Mouse (Mus musculus): Measurements from ENCODE around the gene C1qtnf9.

Gene C1qtnf9

DNA sequence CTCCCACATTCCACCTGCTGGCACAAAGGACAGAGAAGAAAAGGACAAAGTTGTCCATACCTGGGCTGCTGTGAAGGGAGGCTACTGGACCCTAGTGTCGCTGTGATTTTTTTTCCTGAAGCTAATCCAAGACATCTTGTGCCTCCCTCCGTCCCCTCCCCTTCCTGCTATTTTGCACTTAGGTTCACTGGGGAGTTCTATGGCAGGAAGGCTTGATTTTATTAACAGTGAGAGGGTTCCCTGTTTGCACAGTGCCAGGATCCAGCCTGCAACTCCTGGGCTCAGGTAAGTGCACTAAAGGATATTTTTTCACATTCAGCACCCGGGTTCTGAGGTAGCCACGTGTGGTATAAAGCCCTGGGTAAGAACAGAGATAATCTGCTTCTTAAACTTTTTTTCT, at the start of gene C1qtnf9:
TSS of gene C1qtnf9 (plus strand) at position 251 of the 400 bp plus-strand sequence.
- no peak for DNase-seq (ENCODE audit: low spot score in 2 of 2)

DNA sequence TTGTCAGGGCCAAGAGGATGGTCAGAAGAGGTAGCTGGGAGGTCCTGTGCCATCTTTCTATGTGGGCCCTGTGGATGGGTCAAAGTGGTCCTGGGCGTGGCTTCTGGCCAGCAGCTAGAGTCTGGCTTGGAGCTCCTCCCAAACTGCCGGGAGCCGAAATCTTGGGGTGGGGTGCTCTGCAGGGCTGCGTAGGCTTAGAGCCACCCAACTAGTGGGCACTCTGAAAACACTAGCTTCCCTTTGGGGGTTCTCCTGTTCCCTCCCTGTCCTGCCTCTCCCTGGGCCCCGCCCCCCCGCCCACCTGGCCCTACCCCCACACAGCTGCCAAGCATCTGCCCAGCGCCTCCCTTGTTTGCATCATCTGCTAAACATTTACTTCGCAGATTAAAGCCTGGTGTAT, 46.6 kb upstream of the C1qtnf9 start:
- DNase-seq (ENCODE audit: low spot score in 2 of 2), result no peak

DNA sequence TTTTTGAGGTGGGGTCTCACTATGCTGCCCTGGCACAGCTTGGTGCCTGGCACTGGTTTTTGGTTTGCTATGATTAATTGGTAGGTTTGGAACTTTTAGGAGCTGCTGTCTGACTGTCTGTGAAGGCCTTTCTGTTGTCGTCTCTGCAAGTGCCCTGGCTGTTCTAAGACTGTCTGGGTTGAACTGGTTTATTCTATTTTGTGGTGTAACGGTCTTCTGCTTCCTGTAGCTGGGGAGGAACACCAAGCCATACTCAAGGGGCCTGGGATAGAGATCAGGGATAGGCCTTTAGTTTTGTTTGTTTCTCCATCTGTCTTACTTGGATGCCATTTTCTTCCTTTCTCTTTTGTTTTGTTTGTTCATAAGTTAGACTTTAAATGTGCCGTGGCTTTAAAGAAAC, 46.0 kb upstream of the C1qtnf9 start:
- no peak for DNase-seq (ENCODE audit: low spot score in 2 of 2)

DNA sequence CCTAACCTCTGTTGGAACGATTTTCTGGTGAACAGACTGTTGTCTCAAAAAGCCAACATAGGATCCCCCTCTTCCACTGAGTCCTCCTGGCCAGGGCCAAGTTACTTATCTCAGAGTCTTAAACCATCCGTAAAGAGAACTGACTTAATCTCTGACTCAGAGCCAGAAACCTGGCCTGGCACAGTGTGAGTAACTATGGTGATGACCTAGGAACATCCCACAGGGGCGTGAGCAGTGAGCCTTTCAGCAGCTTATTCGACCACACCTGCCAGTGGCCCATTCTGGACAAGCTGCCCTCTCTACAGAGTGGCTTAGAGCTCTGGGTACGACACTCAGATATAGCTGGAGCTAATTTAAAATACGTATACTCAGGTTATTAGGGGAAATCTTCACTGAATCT, 41.8 kb upstream of the C1qtnf9 start:
- no peak for DNase-seq (ENCODE audit: low spot score in 2 of 2)

DNA sequence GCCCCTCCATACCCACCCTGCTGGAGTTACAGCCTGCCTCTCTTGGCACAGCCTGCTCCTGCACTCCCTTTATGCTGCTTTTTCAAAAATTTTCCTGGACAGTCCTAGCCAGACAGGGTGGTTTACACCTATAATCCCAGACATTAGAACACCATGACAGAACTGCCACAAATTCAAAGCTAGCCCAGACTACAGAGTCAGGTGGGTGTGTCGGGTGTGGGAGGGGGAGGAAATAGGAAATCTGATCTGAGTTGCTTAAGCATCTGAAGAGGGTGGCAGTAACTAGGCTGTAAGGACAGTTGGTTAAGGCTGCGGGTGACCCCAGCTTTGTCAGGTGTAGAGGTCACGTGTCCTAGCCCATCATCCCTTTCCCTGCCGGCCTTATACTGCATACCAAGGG, 40.8 kb upstream of the C1qtnf9 start:
- no peak for DNase-seq (ENCODE audit: low spot score in 2 of 2)

DNA sequence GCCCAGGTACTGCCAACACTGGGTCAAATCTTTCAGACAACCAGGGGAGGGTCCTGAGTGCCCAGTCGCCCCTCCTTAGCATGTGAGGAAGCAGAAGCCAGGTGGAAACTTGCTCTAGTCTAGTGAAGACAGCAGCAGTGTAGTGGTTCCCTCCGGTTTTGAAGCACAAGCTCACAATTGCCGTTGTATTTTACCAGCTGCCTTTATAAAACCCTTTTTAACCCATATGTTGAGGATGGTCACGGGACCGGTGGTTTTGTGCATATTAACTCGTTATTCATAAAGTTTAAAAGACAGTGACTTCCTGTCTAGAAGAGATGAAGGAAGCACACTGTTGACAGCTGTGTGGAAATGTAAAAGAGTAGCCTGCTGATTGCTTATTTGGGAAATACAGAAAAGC, 35.9 kb upstream of the C1qtnf9 start:
- DNase-seq (ENCODE audit: low spot score in 2 of 2), result no peak

DNA sequence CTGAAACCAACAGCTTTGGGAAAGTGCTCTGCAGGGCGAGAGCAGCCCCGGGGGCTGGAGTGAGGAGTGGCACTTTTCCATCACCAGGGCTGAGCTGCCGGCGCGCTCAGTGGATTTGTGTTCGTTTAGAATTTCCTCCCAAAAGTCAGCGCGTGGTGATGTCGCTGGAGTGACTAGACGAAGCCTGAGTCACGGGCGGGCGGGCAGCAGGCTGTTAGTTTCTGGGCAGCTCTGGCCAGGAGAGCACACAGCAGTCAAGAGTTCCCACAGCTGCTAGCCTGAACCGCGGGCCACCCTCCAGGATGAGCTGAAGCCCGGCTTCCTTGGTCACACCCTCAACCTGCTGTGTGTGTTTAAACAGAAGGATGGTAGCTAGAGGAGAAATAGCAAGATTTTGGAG, 35.1 kb upstream of the C1qtnf9 start:
- no peak for DNase-seq (ENCODE audit: low spot score in 2 of 2)

DNA sequence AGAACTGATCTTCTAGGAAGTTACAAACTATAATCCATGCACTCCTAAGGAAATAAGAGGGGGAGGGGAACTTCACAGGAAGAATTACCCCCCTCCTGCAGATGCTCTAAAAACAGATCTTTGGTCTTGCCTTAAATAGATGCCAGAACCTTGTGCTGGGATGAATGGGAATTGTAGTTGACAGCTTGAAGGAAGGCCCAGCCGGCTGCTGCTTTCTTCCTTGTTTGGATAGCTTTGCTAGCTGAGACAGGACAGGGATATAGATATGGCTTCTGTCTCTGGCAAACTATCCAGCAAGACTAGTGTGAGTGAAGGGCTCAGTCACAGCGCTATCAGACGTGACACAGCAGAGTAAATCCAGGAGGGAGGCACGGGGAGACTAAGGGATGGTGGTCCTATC, 34.2 kb upstream of the C1qtnf9 start:
- no peak for DNase-seq (ENCODE audit: low spot score in 2 of 2)

DNA sequence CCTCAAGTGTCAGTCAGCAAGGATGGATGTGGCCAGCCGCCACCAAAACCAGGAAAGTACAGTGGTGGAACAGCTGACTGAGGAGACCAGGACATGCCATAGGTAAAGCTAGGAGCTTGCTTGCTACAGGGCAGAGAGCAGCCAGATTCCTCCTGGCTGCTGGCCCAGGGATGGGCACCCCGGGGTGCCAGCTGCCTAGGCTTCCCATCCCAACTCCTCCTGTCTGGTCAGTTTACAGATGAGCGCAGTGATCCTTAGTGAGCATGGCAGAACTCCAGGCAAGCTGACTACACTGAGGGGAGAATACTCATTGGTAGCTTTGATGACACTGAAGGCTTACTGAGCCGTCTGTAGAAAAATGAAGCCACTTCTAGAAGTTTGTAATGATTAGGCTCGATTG, 32.7 kb upstream of the C1qtnf9 start:
- no peak for DNase-seq (ENCODE audit: low spot score in 2 of 2)

DNA sequence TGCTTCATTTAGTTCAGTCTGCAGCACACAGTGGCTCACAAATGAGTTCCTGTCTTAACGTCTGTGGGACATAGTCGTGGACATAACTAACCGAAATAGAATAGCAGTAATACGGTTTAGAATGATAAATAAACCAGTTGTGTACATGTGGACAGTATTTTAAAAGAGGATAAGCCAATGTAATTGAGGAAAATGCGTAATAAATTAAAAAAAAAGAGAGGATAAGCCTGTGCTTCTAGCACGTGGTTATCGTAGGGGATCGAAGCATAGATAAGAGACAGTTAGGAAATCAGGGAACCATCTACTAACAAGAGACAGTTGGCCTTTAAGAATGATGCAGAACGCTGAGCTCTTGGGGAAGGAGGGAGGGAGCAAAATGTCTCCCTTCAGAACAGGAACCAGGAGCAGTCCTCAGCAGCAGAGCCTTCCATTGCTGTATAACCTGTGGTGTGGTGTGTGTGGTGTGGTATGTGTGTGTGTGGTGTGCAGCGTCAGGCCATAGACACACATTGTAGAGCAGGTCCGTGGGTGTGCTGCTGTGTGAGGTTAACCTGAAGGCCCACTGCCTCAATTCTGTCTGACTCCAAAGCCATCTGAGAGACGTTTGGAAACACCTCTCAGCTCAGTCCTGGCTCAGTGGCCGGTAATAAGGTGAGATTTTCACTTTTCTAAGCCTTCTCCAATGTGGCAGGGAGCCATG, 31.9 kb upstream of the C1qtnf9 start:
- DNase-seq (ENCODE audit: low spot score in 2 of 2), result no peak

DNA sequence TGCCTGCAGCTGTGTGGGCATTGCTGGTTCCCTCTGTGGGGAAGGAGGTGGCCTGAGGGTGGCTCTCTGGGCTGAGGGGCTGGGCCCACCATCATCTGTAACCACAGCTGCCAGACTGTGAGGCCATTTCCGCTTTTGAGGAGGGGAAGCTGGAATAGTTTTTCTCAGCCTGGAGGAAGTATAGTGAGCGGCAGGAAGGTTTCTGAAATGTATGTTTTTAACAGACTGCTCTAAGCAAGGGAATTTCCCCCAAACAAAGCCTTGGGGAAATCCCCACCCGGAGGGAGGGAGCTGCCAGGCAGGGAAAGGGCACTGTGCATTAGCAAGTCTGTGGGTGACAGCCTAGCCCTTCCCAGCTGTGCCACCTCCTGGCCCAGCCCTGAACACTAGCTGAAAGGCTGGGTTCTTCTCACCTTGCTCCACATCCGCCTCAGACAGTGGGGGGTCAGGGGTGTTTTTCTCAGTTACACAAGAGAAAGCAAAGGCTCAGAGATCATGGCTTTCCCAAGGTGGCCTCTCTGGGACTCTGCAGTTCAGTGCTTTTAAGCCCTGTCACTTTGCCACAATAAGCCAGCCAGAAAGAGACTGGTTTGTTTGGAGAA, 31.2 kb upstream of the C1qtnf9 start:
- DNase-seq (ENCODE audit: low spot score in 2 of 2), result no peak

DNA sequence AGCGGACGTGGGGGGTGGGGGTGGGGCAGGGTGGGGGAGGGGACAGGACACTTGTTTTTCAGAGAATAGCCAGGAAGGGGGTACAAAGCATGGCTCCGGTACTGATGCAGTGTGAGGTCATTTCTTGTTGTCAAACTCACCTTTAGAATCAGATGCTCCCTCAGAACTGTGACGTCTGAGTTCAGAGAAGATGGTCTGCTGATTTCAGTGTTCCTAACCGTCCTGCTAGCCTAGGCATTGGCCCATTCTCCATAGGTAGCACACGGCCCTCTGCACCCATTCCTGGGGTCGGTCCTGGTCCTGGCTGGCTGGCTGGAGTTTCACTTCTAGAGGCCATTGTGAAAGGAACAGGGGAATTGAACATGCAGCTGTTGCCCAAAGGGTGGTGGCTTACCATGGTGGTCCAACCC, 30.7 kb upstream of the C1qtnf9 start:
- no peak for DNase-seq (ENCODE audit: low spot score in 2 of 2)

DNA sequence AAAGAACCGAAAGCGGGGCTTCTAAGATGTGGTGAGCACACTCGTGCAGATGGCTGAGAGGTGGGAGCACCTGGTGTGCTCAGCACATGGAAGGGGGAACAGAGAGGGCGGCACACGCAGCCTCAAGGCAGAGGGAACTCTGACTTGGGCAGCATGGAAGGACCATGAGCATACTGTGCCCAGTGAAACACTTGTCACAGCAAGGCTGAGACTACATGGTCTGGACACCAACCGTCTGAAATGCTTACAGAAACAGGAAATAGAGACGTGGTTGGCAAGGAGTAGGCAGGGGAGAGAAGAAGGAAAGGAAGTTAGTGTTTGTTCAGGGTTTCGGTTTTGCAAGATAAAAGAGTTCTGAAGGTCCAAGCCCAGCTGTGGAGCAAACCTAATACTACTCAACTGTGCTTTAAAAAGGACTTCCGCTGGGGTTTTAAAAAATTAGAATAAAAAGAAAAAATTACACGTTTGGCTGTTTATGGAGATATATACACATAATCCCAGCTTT, 29.4 kb upstream of the C1qtnf9 start:
- no peak for DNase-seq (ENCODE audit: low spot score in 2 of 2)

DNA sequence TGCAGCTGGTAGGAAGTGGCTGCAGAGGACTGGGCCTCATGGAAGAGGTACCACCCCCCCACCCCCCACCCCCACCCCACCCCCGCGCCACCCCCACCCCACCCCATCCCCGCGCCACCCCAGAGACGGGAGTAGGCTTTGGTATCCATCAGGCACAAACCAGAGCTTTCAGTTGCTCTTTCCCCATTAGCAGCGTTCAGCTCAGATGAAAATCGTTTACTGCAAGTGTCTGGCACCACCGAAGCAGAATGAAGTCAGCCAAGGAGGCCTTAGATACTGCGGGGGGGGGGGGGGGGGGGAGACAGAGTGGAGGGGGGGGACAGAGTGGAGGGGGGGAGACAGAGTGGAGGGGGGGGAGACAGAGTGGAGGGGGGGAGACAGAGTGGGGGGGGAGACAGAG, 28.8 kb upstream of the C1qtnf9 start:
- no peak for DNase-seq (ENCODE audit: low spot score in 2 of 2)

DNA sequence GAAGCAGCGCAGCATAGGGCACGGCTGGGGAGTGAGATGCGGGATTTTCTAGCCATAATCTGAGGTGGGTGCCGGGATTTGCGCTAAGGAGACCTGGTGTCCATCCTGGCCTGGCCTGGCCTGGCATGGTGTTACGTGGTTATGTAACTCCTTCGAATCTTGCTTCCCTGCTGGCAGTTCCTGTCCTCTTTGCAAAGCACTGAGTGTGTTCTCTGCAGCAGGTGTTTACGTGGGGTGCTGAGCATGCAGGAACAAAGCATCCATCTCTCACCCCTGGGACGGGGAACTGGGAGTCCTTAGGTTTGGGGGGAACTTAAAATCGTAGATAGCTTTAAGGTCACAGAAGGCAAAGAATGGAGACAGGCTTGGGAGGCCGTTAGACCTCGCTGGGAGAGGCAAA, 28.3 kb upstream of the C1qtnf9 start:
- DNase-seq (ENCODE audit: low spot score in 2 of 2), result no peak

DNA sequence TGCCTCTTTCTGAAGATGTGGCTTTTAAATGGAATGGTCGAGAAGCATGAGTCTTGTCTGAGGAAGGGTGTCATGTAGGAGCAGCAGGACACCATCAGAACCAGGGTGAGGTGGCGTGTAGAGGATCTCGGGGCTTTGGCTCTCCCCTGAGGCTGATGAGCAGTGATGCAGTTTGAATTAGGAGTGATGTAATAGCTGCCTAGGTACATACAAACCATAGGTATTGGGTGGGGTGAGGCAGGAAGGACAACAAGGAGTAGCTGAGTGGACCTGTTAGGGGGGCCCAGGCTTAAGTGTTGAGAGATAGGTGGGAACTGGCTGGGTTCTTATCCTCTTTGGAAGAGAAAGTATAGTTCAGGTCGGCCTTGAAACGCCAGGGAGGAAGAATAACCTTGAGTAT, 27.4 kb upstream of the C1qtnf9 start:
- no peak for DNase-seq (ENCODE audit: low spot score in 2 of 2)

DNA sequence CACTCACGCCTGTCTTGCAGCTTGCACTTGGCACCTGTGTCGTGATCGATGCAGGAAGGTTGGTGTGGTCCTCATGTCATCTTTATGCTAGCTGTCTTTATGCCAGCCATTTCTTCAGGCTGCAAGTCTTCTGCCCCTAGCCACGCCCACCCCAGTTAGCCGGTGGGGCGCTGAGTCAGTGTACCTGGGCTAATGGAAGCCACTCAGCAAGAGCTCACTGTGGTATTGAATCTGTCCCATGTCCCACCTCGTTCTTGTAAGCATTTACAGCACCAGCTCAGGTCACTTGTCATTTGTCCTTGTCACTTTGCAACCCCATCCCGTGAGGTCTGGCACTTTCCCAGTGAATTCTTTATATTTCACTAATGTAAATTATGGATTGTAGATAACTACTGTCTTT, 26.9 kb upstream of the C1qtnf9 start:
- no peak for DNase-seq (ENCODE audit: low spot score in 2 of 2)

DNA sequence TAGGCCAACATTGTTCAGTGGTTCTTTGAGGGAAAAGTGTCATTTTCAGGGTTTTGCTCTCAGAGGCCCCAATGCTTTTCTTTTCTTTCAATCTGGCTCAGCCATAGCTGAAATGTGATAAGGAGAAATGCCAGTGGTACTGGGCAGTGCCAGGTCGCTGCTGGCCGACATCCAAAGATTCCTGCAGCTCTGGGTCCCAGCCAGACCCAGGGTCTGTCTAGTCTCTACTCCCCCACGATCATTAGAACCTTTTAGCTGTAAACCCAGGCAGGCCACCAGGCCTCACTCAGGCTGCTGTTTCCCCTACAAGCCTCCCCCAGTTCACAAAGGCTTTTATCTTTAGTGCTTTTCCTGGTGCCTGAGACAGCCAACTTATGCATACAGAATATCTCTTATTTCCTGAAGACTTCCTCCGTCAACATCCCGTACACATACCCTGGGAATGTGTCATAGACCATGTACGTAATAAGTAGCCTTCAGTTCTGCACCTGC, 26.4 kb upstream of the C1qtnf9 start:
- no peak for DNase-seq (ENCODE audit: low spot score in 2 of 2)

DNA sequence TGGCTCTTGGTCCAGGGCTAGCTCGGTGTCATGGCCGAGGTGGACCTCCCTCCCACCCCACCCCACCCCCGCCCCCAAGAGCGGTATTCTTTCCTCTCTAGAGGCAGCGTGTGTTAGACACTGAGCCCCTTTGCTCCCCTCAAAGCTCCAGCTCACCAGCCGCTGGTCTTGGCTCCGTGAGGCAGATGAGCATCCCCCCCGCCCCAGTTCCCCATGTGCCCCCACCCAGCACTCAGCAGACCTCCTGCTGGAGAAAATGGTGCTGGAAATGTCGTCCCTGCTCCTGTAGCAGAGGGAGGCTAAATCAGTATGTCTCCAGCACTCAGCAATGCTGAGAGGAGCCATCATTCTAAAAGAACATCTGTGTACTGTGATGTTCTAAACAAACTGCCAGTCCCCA, 24.3 kb upstream of the C1qtnf9 start:
- no peak for DNase-seq (ENCODE audit: low spot score in 2 of 2)

DNA sequence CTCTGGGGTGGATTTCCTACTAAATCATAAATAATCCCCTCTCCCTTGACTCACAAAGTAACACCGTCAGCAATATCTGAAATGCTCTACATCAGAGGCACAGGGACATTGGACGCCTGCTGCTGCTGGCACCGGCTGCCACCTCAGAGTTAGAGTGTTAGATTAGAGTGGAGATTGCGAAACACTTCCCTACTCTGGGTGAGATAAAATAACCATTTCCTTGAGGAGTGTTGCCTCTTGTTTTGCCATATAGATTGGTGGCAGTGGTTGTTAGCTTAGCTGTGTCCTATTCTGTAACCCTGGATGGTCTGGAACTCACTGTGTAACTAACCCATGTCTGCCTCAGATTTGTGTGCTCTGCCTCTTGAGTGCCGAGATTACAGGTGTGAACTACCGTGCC, 22.7 kb upstream of the C1qtnf9 start:
- no peak for DNase-seq (ENCODE audit: low spot score in 2 of 2)

DNA sequence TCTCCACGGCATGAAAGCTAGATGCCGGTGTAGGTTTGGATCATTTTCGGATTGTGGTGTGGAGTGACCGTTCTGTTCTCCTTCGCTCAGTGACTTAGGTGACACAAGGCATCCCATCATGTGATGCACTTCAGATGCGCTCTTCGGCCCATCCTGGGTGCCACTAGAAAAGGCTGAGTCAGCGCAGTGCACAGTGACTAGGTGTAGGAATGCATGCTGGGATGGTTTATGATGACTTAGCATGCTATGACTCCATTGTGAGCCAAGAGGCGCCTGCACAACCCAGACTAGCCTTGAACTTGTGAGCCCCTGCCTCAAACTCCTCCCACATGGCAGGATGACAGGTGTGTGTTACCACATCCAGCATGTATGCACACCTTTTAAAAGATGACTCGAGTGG, 21.8 kb upstream of the C1qtnf9 start:
- DNase-seq (ENCODE audit: low spot score in 2 of 2), result no peak

DNA sequence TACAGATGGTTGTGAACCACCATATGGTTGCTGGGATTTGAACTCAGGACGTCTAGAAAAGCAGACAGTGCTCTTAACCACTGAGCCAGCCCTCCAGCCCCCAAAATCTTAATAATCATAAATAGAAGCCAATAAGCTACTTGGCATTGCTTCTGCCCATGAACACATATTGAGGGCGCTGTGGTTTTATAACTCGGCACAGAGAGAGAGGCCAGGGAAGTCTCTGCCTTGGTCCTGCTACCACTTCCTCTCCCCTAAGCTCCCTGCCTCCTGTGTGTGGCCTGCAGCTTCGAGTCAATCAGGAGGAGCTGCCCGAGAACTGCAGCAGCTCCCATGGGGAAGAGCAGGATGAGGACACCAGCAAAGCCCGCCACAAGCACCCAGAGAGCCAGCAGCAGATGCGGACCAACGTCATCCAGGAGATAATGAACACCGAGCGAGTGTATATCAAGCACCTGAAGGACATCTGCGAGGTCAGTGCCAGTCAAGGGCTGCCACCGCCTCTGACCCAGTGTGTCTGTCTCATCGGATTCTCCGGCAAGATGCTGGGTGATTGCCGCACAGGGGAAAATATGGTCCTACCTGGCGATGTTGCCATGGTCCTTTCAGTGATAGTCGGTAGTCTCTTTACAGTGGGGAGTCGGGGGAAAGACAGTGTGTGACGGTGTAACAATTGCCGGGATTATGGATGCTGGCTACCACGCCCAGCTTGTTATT, 20.6 kb upstream of the C1qtnf9 start:
- no peak for DNase-seq (ENCODE audit: low spot score in 2 of 2)

DNA sequence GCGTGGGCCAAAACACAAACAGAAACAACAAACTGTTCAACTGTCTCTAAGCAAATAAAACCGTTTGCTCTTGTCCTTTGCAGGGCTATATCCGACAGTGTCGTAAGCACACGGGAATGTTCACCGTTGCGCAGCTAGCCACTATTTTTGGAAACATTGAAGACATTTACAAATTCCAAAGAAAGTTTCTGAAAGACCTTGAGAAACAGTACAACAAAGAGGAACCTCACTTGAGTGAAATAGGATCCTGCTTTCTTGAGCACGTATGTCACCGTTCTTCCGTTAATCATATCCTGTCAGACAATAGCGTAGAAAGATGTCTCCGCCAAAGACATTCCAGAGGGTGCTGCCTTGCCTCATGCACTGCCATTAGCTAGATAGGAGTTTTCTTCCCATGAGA, 18.1 kb upstream of the C1qtnf9 start:
- no peak for DNase-seq (ENCODE audit: low spot score in 2 of 2)

Measured in frontal cortex, postnatal 25 days (tissue).